Mouse (Mus musculus) thymus, postnatal 14 days (tissue): ENCODE data around the gene Col23a1.

Experiments
- DNase-seq: peaks from one replicate; pipeline ENCODE4 v3.0.0; 2021

Col23a1 gene

GRCm38 (mm10) chr11:51391548-51391947 lies 101.8 kb downstream of the Col23a1 start:
- DNase-seq: no peak

- no peak for DNase-seq
Observed at GRCm38 (mm10) chr11:51394301-51394865, 104.7 kb downstream of the Col23a1 start.

- no peak for DNase-seq
Observed at GRCm38 (mm10) chr11:51396451-51396850, 106.7 kb downstream of the Col23a1 start.

- DNase-seq: no peak
Observed at GRCm38 (mm10) chr11:51398084-51398483, 108.4 kb downstream of the Col23a1 start.

- no peak for DNase-seq
Observed at GRCm38 (mm10) chr11:51400356-51400755, 110.6 kb downstream of the Col23a1 start.

- no peak for DNase-seq
Observed at GRCm38 (mm10) chr11:51401481-51402128, 111.9 kb downstream of the Col23a1 start.

GRCm38 (mm10) chr11:51403886-51404285 lies 114.2 kb downstream of the Col23a1 start:
- no peak for DNase-seq

- no peak for DNase-seq
Observed at GRCm38 (mm10) chr11:51404865-51405440, 115.2 kb downstream of the Col23a1 start.

- DNase-seq: no peak
Observed at GRCm38 (mm10) chr11:51406531-51406930, 116.8 kb downstream of the Col23a1 start.

GRCm38 (mm10) chr11:51407351-51407750 lies 117.6 kb downstream of the Col23a1 start:
- DNase-seq: no peak

GRCm38 (mm10) chr11:51410771-51411170 lies 121.1 kb downstream of the Col23a1 start:
- no peak for DNase-seq

GRCm38 (mm10) chr11:51414520-51414919 lies 124.8 kb downstream of the Col23a1 start:
- no peak for DNase-seq

GRCm38 (mm10) chr11:51415049-51415688 lies 125.4 kb downstream of the Col23a1 start:
- no peak for DNase-seq

- no peak for DNase-seq
Observed at GRCm38 (mm10) chr11:51418807-51419206, 129.1 kb downstream of the Col23a1 start.

GRCm38 (mm10) chr11:51421878-51422277 lies 132.2 kb downstream of the Col23a1 start:
- DNase-seq: no peak

- DNase-seq: no peak
Observed at GRCm38 (mm10) chr11:51422713-51423112, 133.0 kb downstream of the Col23a1 start.

- no peak for DNase-seq
Observed at GRCm38 (mm10) chr11:51426155-51426554, 136.4 kb downstream of the Col23a1 start.

GRCm38 (mm10) chr11:51429428-51430179 lies 139.9 kb downstream of the Col23a1 start:
- DNase-seq: no peak

GRCm38 (mm10) chr11:51430180-51430578 lies 140.5 kb downstream of the Col23a1 start:
- no peak for DNase-seq

GRCm38 (mm10) chr11:51431287-51431686 lies 141.6 kb downstream of the Col23a1 start:
- no peak for DNase-seq

GRCm38 (mm10) chr11:51431968-51432367 lies 142.2 kb downstream of the Col23a1 start:
- DNase-seq: no peak

GRCm38 (mm10) chr11:51442006-51442405 lies 152.3 kb downstream of the Col23a1 start:
- no peak for DNase-seq

GRCm38 (mm10) chr11:51442599-51442998 lies 152.9 kb downstream of the Col23a1 start:
- no peak for DNase-seq
